Mouse (Mus musculus) cerebellum, postnatal 10 days (tissue): Measurements from ENCODE around the gene Olfr597.
"Not testable (repeated sequence)": the region's sequence is repeated elsewhere in the genome, so short reads cannot be mapped to it uniquely, and the experiment has no call there.

Experiments used
- DNase-seq, 2 experiments: peaks; one replicate each; pipeline ENCODE4 v3.0.0; 2021; ENCODE audit warnings: mixed read lengths in 2 of 2

Olfr597 gene

GRCm38 (mm10) chr7:103316015-103316414 is at the start of gene Olfr597:
Gene Olfr597, plus strand, starts transcription at chr7:103316315.
- not testable (repeated sequence) for DNase-seq

- DNase-seq: not testable (repeated sequence)
Measured at GRCm38 (mm10) chr7:103305348-103305747, 10.8 kb upstream of the Olfr597 start, which contains the start of gene Olfr596. Gene Olfr596, plus strand, starts transcription at chr7:103305648.

GRCm38 (mm10) chr7:103323268-103323667 is 7.2 kb downstream of the Olfr597 start, which contains the start of gene Olfr598:
Gene Olfr598, plus strand, starts transcription at chr7:103323568.
- no peak for DNase-seq

GRCm38 (mm10) chr7:103335617-103336016 is 19.5 kb downstream of the Olfr597 start, which contains the start of gene Olfr599:
Gene Olfr599, plus strand, starts transcription at chr7:103335917.
- DNase-seq: no peak

- no peak for DNase-seq
Measured at GRCm38 (mm10) chr7:103349569-103349968, 33.5 kb downstream of the Olfr597 start, which contains the start of gene Olfr600. Gene Olfr600, minus strand, starts transcription at chr7:103349669.

- DNase-seq: no peak
Measured at GRCm38 (mm10) chr7:103362555-103362954, 46.4 kb downstream of the Olfr597 start, which contains the start of gene Olfr601. Gene Olfr601, minus strand, starts transcription at chr7:103362655.
